Mouse (Mus musculus) olfactory bulb, adult 2 months (tissue): ENCODE measurements around the gene Prim2.

ENCODE experiments used
- CTCF ChIP-seq: fragments of 200-500 bp; IDR thresholded peaks from 2 replicates; pipeline ENCODE4 v1.5.1; 2012; ENCODE audit warnings: low read depth, mild to moderate bottlenecking, low read length, moderate library complexity; ENCODE audit not compliant: insufficient read depth
- POLR2A ChIP-seq: fragments of 200-500 bp; IDR thresholded peaks from 2 replicates; pipeline ENCODE4 v1.6.1; 2012; ENCODE audit warnings: mild to moderate bottlenecking, low read depth, low read length, moderate library complexity; ENCODE audit not compliant: insufficient read depth

DNA sequence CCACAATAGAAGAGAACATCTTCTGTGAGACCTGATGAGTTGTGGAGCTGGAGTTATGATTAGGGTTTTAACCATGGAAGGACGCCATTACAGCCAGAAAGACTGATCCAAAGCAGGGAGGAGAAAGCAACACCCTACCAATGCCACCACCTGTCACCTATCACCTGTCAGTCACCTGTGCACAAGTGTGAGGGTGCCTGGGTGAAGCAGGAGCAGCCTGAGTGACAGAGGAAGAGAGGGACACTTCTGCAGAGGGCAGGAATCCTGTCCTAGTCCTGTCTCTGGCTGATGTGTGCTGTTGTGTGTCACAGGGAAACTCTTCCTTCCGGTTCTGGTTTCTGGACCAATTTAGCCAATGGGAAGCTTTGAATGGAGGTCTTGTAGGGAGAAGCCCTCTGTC lies 26.4 kb upstream of the Prim2 start:
- TF ChIP-seq CTCF (no peak), POLR2A (no peak)
